Mouse (Mus musculus) limb, embryonic 11.5 days (tissue): ENCODE measurements around the gene Gm10563. TPM values are rescaled to one million over a fixed set of nuclear protein-coding genes. Genes with fewer than 3 reads are reported as not detected.
A peak's percentile ranks its signal among the peaks of the same experiment; 100 is the strongest.

Source experiments
- ATAC-seq: fragments of 200-750 bp; cut with Nextera tagmentation; 2 replicates; pipeline ENCODE4 v1.8.0; 2017; ENCODE audit warnings: low read depth; ENCODE audit not compliant: insufficient number of reproducible peaks, low FRiP score, low TSS enrichment
- DNase-seq: peaks from one replicate; pipeline ENCODE4 v3.0.0-alpha.2; 2015; ENCODE audit warnings: low spot score
- H3K27ac ChIP-seq: fragments of 300-500 bp; sonication (generic); replicated peaks from 2 replicates; pipeline ENCODE4 v1.5.1; 2014; ENCODE audit warnings: low read depth, mild to moderate bottlenecking, low read length
- H3K27me3 ChIP-seq: fragments of 300-500 bp; sonication (generic); 2 replicates; pipeline ENCODE4 v1.6.1; 2014; ENCODE audit warnings: mild to moderate bottlenecking, low read length, mixed read lengths; ENCODE audit not compliant: control insufficient read depth, insufficient read depth
- H3K36me3 ChIP-seq: fragments of 300-500 bp; sonication (generic); 2 replicates; pipeline ENCODE4 v1.6.1; 2014; ENCODE audit warnings: mild to moderate bottlenecking, low read length, moderate library complexity, mixed read lengths; ENCODE audit not compliant: control insufficient read depth, insufficient read depth
- H3K4me1 ChIP-seq: fragments of 300-500 bp; sonication (generic); 2 replicates; pipeline ENCODE4 v1.6.1; 2014; ENCODE audit warnings: low read length, mixed read lengths; ENCODE audit not compliant: control insufficient read depth, insufficient read depth
- H3K4me2 ChIP-seq: fragments of 300-500 bp; sonication (generic); 2 replicates; pipeline ENCODE4 v1.6.1; 2014; ENCODE audit warnings: low read depth, mild to moderate bottlenecking, moderate library complexity; ENCODE audit not compliant: severe bottlenecking
- H3K4me3 ChIP-seq: fragments of 300-500 bp; sonication (generic); 2 replicates; pipeline ENCODE4 v1.5.1; 2014; ENCODE audit warnings: low read depth, low read length
- H3K9ac ChIP-seq: fragments of 300-500 bp; sonication (generic); 2 replicates; pipeline ENCODE4 v1.6.1; 2014; ENCODE audit warnings: mild to moderate bottlenecking, low read length
- H3K9me3 ChIP-seq: fragments of 300-500 bp; sonication (generic); 2 replicates; pipeline ENCODE4 v1.6.1; 2016; ENCODE audit warnings: low read length; ENCODE audit not compliant: control insufficient read depth
- whole genome bisulfite sequencing: fragments of 180-500 bp; shearing (Covaris S2); extraction: QIAGEN DNeasy Blood & Tissue Kit; methylation state at CpG from one replicate; pipeline ENCODE4 v1.1.7; 2014; 5-methylcytosine and 5-hydroxymethylcytosine counted together
- polyA plus RNA-seq: library from polyadenylated mRNA; unstranded; fragments of >200 nt; fragmentation: Nextera tagmentation; extraction: Ambion mirVana; gene quantifications from 2 replicates; pipeline ENCODE4 v1.2.1, GENCODE M21; 2014

Gene Gm10563
- polyA plus RNA-seq, 1 experiment from 2014 or later: not detected

- no peak overlapping the region for H3K4me3 ChIP-seq
- H3K36me3 ChIP-seq: no peaks in the 10 kb centered on the region
- 83% methylated on average over 5 of the region's 5 CpGs for WGBS
- ATAC-seq (no peak), DNase-seq (no peak)
- H3K9ac ChIP-seq: no peak overlapping the region
- no peaks in the 10 kb centered on the region for H3K27me3 ChIP-seq
- no peak overlapping the region for H3K4me2 ChIP-seq
- H3K4me1 ChIP-seq: no peaks in the 10 kb centered on the region
- H3K9me3 ChIP-seq: no peaks in the 10 kb centered on the region
- no peak overlapping the region for H3K27ac ChIP-seq
Measured at GRCm38 (mm10) chr4:155596606-155597005, 48.6 kb downstream of the Gm10563 start.

DNA sequence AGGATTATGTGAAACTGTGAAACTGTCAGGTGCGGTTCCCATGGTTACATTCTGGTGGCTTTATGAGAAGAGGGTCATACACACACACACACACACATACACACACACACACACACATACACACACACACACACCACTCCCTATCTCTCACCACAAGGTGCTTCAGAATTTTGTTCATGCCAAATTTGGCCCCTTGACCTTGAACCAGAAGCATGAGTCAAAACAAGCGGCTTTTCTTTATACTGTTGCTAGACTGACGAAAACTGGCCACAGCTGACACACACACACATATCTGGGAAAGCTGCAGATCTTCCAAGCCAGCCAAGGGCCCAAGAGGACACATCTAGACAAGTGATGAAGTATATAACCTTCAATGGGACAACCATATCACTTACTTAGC is 49.4 kb downstream of the Gm10563 start:
- no peak for ATAC-seq
- Histone ChIP-seq H3K4me1 (no peaks in the 10 kb centered on the region), H3K36me3 (no peaks in the 10 kb centered on the region), H3K4me3 (no peak overlapping the region), H3K9ac (no peak overlapping the region), H3K9me3 (no peaks in the 10 kb centered on the region), H3K4me2 (no peak overlapping the region), H3K27ac (no peak overlapping the region), H3K27me3 (no peaks in the 10 kb centered on the region)
- 86% methylated on average over 3 of the region's 3 CpGs for WGBS
- no peak for DNase-seq

- ATAC-seq (no peak), DNase-seq (no peak)
- H3K9ac ChIP-seq: no peak overlapping the region
- H3K4me2 ChIP-seq: no peak overlapping the region
- no peak overlapping the region for H3K27ac ChIP-seq
- 81% methylated on average over 1 of the region's 1 CpGs for WGBS
- H3K4me1 ChIP-seq: no peaks in the 10 kb centered on the region
- H3K36me3 ChIP-seq: peaks cover 5% of the 10 kb centered on the region
- no peaks in the 10 kb centered on the region for H3K9me3 ChIP-seq
- no peaks in the 10 kb centered on the region for H3K27me3 ChIP-seq
- no peak overlapping the region for H3K4me3 ChIP-seq
Measured at GRCm38 (mm10) chr4:155593780-155594179, 51.4 kb downstream of the Gm10563 start.

DNA sequence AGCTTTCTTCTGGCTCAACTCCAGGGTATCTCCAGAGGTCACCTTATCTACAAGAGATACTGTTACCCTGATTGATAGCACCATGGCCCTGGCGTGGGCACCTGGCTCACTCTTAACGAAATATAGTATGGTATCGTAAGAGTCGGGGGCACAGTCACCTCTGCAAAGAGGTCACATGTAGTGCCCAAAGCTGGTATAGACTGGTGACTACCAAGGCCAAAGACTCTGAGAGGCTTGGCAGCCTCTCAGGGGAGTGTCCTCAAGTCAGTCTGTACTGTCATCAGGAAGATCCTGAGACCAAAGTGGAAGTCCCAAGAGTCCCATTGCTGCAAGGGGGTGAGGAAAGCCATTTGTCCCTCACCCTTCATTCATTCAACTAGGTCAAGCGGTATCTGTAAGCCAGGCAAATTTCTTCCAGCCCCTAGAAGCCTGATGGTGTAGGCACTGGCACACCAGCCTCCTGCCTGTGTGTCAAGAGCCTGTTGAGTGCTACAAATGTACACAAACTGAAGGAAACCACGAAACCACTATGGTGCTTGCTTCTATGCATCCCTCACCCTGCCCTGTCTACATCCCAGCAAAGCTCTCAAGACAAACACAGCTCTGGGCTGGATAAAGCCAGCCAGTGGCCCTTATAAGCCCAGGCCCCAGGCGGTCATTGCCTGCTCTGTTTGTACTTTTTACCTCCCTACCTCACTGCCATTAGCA is 54.0 kb downstream of the Gm10563 start:
- H3K9me3 ChIP-seq: no peaks in the 10 kb centered on the region
- no peak for DNase-seq
- whole genome bisulfite sequencing: 87% methylated on average over 7 of the region's 7 CpGs
- H3K36me3 ChIP-seq: peaks cover 19% of the 10 kb centered on the region
- H3K4me2 ChIP-seq: no peak overlapping the region
- no peak for ATAC-seq
- H3K4me3 ChIP-seq: no peak overlapping the region
- no peaks in the 10 kb centered on the region for H3K4me1 ChIP-seq
- no peaks in the 10 kb centered on the region for H3K27me3 ChIP-seq
- no peak overlapping the region for H3K27ac ChIP-seq
- no peak overlapping the region for H3K9ac ChIP-seq

DNA sequence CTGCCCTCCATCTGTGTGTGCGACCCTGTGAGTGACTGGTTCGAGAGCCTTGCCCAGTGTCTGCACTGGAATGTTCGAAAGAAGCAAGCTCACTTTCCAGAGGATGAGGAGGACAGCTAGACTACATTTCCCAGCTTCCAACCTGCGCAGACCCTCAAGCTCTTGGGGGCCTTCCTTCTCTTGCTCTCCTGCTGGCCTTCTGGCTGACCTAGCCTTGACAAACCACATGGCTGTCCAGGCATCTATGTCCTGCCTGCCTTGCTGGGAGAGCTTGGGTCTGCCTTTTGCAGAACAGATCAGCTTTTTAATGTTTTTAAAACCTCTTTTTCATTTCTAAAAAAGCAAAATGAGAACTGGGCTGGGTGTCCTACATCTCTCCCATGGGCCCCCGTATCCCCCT is 55.9 kb downstream of the Gm10563 start:
- peaks cover 26% of the 10 kb centered on the region for H3K36me3 ChIP-seq
- H3K9ac ChIP-seq: no peak overlapping the region
- no peak overlapping the region for H3K4me2 ChIP-seq
- DNase-seq (no peak), ATAC-seq (no peak)
- H3K27ac ChIP-seq: no peak overlapping the region
- H3K9me3 ChIP-seq: no peaks in the 10 kb centered on the region
- H3K4me3 ChIP-seq: no peak overlapping the region
- H3K4me1 ChIP-seq: no peaks in the 10 kb centered on the region
- H3K27me3 ChIP-seq: no peaks in the 10 kb centered on the region
- whole genome bisulfite sequencing: 90% methylated on average over 5 of the region's 5 CpGs

DNA sequence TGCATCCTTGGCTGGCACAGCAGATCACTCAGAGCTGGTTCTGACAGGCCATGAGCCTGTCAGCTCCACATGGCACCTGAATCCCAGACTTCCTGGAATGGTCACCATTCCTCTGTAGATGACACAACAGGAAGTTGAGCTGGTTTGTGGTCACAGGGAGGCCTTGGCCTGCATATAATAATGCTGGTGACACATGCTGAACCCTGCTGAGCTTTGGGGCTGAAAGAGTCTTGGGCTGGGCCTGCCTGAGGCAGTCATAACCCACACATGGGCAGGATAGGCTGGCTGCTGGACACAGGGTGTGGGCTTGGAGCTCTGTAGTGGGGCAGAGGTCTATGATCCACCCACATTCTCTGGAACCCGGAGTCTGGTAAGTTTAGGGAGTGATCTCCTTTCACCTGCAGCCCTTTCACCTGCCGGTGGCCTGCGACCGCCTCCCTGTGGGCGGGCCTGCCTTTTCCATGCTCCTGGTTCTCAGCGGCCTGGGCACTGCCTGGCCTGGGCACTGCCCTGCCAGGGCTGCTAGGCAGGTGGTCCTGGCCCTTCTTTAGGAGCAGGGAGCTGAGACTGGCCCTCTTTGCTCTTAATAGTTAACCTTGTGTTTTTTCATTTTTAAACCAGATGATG is 62.8 kb downstream of the Gm10563 start:
- H3K27me3 ChIP-seq: no peaks in the 10 kb centered on the region
- DNase-seq (no peak), ATAC-seq (no peak)
- 97% methylated on average over 6 of the region's 6 CpGs for WGBS
- no peak overlapping the region for H3K27ac ChIP-seq
- H3K36me3 ChIP-seq: peaks cover 15% of the 10 kb centered on the region
- no peak overlapping the region for H3K9ac ChIP-seq
- H3K9me3 ChIP-seq: no peaks in the 10 kb centered on the region
- no peaks in the 10 kb centered on the region for H3K4me1 ChIP-seq
- H3K4me2 ChIP-seq: no peak overlapping the region
- H3K4me3 ChIP-seq: no peak overlapping the region

DNA sequence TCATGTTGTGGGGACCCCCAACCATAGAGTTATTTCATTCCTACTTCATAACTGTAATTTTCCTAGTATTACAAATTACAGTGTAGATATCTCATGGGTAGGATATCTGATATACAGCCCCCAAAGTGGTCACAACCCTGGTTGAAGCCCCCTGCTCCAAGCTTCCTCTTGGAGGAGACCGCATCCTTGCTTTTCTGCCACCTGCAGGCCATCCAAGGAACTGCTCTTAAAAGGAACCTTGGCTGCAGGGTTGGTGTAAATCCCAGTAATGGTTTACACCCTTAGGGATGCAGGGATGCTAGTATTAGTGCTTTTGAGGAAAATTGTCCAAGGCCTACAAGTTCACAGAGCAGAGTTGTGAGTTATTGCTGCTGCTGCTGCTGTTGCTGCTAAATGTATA is 64.8 kb downstream of the Gm10563 start:
- Histone ChIP-seq H3K27me3 (no peaks in the 10 kb centered on the region), H3K4me2 (no peak overlapping the region), H3K27ac (no peak overlapping the region), H3K9ac (no peak overlapping the region), H3K36me3 (peaks cover 6% of the 10 kb centered on the region; the same call in 1 of the 2 replicates), H3K4me3 (no peak overlapping the region), H3K9me3 (no peaks in the 10 kb centered on the region), H3K4me1 (no peaks in the 10 kb centered on the region)
- DNase-seq (peak; percentile 77), ATAC-seq (no peak)
- 30% methylated on average over 1 of the region's 1 CpGs for WGBS

- H3K9me3 ChIP-seq: no peaks in the 10 kb centered on the region
- 90% methylated on average over 7 of the region's 7 CpGs for WGBS
- H3K27ac ChIP-seq: no peak overlapping the region
- H3K4me3 ChIP-seq: no peak overlapping the region
- H3K9ac ChIP-seq: no peak overlapping the region
- DNase-seq: no peak
- peaks cover 4% of the 10 kb centered on the region; the same call in 1 of the 2 replicates for H3K36me3 ChIP-seq
- ATAC-seq: no peak
- no peaks in the 10 kb centered on the region for H3K4me1 ChIP-seq
- no peaks in the 10 kb centered on the region for H3K27me3 ChIP-seq
- H3K4me2 ChIP-seq: no peak overlapping the region
Measured at GRCm38 (mm10) chr4:155578336-155579125, 66.7 kb downstream of the Gm10563 start.
